Mouse (Mus musculus) stomach, postnatal 0 days (tissue): ENCODE data around the gene Hvcn1.

Experiments
- CTCF ChIP-seq: IDR thresholded peaks from 2 replicates; pipeline ENCODE4 v1.5.1; 2016; ENCODE audit warnings: antibody characterized with exemption, low read depth, mild to moderate bottlenecking, moderate library complexity
- EP300 ChIP-seq: optimal IDR thresholded peaks from 2 replicates; pipeline ENCODE3; 2016; ENCODE audit warnings: antibody characterized with exemption

DNA sequence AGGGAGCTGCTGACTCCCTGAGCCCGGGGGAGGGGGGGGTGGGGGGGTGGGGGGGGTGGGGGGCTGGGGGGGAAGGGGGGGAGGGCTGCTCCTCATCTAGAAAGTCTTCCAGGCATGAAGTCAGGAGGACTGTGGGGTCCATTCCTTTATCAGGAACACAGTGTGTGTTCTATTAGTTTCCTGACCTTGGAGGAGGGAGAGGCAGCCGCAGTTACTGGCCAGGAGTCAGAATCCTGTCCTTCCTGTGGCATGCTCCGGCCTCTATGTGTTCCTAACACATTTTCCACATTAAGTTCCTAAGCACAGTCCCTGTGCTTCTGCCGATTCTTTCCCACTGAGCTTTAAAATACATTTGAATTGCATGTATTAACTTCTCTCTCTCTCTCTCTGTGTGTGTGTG is 22.2 kb downstream of the Hvcn1 start:
- TF ChIP-seq CTCF (no peak), EP300 (no peak)
